Mouse (Mus musculus): ENCODE measurements at regions not wholly inside any gene's neighbourhood (a gene's known extent, or its start where the extent isn't known, plus 50 kb on each side); places are given as distances from the start of the nearest gene placed in this dataset.

GRCm38 (mm10) chr2:74930702-74931101 is 105.1 kb downstream of the Mtx2 start:
- CTCF ChIA-PET: no interaction called here

- CTCF ChIA-PET: no interaction called here
Observed at GRCm38 (mm10) chr2:74933190-74933589, 107.6 kb downstream of the Mtx2 start.

- CTCF ChIA-PET: no interaction called here
Observed at GRCm38 (mm10) chr2:74933771-74934170, 108.2 kb downstream of the Mtx2 start.

GRCm38 (mm10) chr2:74938711-74939110 is 113.1 kb downstream of the Mtx2 start:
- CTCF ChIA-PET: no interaction called here

GRCm38 (mm10) chr2:74941966-74942365 is 116.4 kb downstream of the Mtx2 start:
- CTCF ChIA-PET: no interaction called here

GRCm38 (mm10) chr2:74942611-74943198 is 117.1 kb downstream of the Mtx2 start:
- CTCF ChIA-PET: interaction anchor here (0.6 kb wide), 1 partner anchor 15 kb away, joined by 7 read pairs; no protein-coding TSS in a partner anchor

GRCm38 (mm10) chr2:74945185-74945749 is 119.7 kb downstream of the Mtx2 start:
- CTCF ChIA-PET: no interaction called here

- CTCF ChIA-PET: no interaction called here
Observed at GRCm38 (mm10) chr2:74951401-74952260, 126.0 kb downstream of the Mtx2 start.

GRCm38 (mm10) chr2:74954101-74954500 is 128.5 kb downstream of the Mtx2 start:
- CTCF ChIA-PET: no interaction called here

GRCm38 (mm10) chr2:74955281-74956128 is 129.9 kb downstream of the Mtx2 start:
- CTCF ChIA-PET: no interaction called here

- CTCF ChIA-PET: no interaction called here
Observed at GRCm38 (mm10) chr2:74956129-74956450, 130.5 kb downstream of the Mtx2 start.

GRCm38 (mm10) chr2:74956556-74956955 is 131.0 kb downstream of the Mtx2 start:
- CTCF ChIA-PET: no interaction called here

GRCm38 (mm10) chr2:74959936-74960335 is 134.3 kb downstream of the Mtx2 start:
- CTCF ChIA-PET: interaction anchor here (0.7 kb wide), 1 partner anchor 179 kb away, joined by 4 read pairs; no protein-coding TSS in a partner anchor

- CTCF ChIA-PET: no interaction called here
Observed at GRCm38 (mm10) chr2:74962416-74962815, 136.8 kb downstream of the Mtx2 start.

- CTCF ChIA-PET: interaction anchor here (0.7 kb wide), 1 partner anchor 890 kb away, joined by 3 read pairs; no protein-coding TSS in a partner anchor
Observed at GRCm38 (mm10) chr2:74964360-74964759, 138.8 kb downstream of the Mtx2 start.

GRCm38 (mm10) chr2:74964980-74965379 is 139.4 kb downstream of the Mtx2 start:
- CTCF ChIA-PET: interaction anchor here (0.7 kb wide), 1 partner anchor 890 kb away, joined by 3 read pairs; no protein-coding TSS in a partner anchor

GRCm38 (mm10) chr2:74965384-74966060 is 139.9 kb downstream of the Mtx2 start:
- CTCF ChIA-PET: no interaction called here

GRCm38 (mm10) chr2:74970611-74971265 is 145.1 kb downstream of the Mtx2 start:
- CTCF ChIA-PET: no interaction called here

- CTCF ChIA-PET: no interaction called here
Observed at GRCm38 (mm10) chr2:74973386-74973785, 147.8 kb downstream of the Mtx2 start.

GRCm38 (mm10) chr2:74974595-74975325 is 149.2 kb downstream of the Mtx2 start:
- CTCF ChIA-PET: no interaction called here

Measured in spleen, embryonic (tissue).